Mouse (Mus musculus): Measurements from ENCODE around the gene Id1. TPM values are rescaled to one million over a fixed set of nuclear protein-coding genes. Genes with fewer than 3 reads are reported as not detected.

Id1 gene
- total RNA-seq (2023) = 10 to 100 TPM; 48.3 to 57.3 TPM

DNA sequence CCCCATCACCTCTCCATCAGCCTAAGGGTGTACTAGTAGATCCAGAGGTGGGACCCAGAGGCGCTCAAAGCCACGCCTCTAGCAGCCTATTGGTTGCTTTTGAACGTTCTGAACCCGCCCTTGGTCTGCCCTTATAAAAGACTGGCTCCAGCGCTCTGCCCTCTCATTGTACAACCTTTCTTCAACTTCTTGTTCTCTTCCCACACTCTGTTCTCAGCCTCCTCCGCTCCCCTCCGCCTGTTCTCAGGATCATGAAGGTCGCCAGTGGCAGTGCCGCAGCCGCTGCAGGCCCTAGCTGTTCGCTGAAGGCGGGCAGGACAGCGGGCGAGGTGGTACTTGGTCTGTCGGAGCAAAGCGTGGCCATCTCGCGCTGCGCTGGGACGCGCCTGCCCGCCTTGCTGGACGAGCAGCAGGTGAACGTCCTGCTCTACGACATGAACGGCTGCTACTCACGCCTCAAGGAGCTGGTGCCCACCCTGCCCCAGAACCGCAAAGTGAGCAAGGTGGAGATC lies at the start of gene Id1:
TSS of gene Id1 (plus strand) at position 162 of the 512 bp plus-strand sequence.

DNA sequence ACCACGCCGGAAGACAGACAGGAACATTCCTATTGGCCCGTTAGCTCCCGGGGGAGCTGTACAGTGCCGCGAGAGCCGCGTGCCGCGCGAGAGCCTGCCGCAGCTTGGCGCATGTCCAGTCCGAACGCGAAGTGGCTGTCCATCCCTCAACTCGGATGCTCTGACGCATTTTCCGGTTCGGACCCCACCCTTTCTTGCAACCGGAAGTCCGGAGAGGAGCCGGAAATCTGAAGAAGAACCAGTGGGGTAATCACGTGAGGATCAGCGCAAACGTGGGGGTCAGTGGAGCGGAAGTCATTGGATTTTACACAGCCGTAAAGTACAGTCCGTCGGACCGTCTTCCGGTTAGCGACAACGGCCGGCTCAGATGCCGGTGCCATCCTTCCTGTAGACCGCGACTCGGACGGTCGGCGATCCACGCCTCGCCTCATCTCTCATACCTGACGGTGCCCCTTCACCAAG lies 49.2 kb upstream of the Id1 start, which contains the start of gene Mcts2:
TSS of gene Mcts2 (plus strand) at position 230 of the 462 bp plus-strand sequence.

DNA sequence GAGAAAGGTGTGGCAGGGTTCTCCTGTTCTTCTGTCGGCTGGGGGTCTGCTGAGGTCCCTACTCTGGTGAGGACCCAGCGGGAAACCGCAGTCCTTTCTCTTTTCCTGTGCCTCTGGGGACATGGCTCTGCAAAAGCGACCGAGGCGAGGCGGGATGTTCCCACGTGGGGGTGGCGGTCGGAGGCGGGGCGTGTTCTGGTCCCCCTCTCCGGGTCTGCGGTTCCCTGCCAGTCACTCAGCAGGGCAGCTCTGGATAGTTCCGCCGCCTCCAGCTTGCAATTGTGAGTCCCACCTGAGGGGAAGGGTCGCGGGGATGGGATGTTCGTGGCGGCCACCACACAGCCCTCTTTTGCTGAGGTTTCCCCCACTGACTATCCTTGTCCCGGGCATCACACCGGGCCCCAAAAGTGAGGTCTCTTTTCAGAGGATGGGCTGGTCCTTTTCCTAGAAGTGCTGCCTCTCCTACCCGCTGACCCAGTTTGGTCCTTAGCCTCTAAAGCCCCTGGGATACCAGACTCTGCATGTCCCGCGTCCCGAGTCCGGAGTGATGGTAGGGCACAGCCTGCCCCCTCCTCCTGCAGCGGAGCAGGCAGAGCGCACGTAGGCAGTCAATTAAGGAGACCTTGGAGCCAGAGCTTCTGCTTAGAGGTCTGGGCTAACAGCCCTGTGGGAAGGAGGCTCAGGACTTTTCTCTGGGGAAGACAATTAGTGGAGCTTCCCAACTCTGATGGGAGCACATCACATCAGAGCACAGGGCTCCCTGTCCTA lies 18.1 kb downstream of the Id1 start, which contains the start of gene Cox4i2:
TSS of gene Cox4i2 (plus strand) at position 230 of the 768 bp plus-strand sequence.

Other genes with a start within 250 kb of the Id1 start
- not detected for gene Defb22, start 246.1 kb upstream of the Id1 start, total RNA-seq (2023)
- not detected for gene Defb26, start 224.6 kb upstream of the Id1 start, total RNA-seq (2023)
- not detected for gene Defb28, start 218.0 kb upstream of the Id1 start, total RNA-seq (2023)
- not detected for gene Defb29, start 196.2 kb upstream of the Id1 start, total RNA-seq (2023)
- not detected for gene Gm17416, start 166.9 kb upstream of the Id1 start, total RNA-seq (2023)
- gene Defb21, start 163.5 kb upstream of the Id1 start, total RNA-seq (2023) = not detected
- not detected for gene Defb19, start 155.9 kb upstream of the Id1 start, total RNA-seq (2023)
- not detected for gene Defb45, start 136.9 kb upstream of the Id1 start, total RNA-seq (2023)
- not detected for gene Defb36, start 131.9 kb upstream of the Id1 start, total RNA-seq (2023)
- 1 to 10 TPM in 1 of 2 experiments, not detected in 1; 1.7 TPM for gene Defb25, start 113.2 kb upstream of the Id1 start, total RNA-seq (2023)
- gene Rem1, start 109.3 kb upstream of the Id1 start, total RNA-seq (2023) = 10 to 100 TPM; 10.2 to 11.2 TPM
- gene H13, start 66.8 kb upstream of the Id1 start, total RNA-seq (2023) = 100 to 1,000 TPM; 132 to 147 TPM
- gene Mcts2, start 49.2 kb upstream of the Id1 start, total RNA-seq (2023) = 10 to 100 TPM; 13.8 to 15.9 TPM
- gene Cox4i2, start 17.9 kb downstream of the Id1 start, total RNA-seq (2023) = under 1 TPM; 0.51 to 0.93 TPM
- 10 to 100 TPM; 29.6 to 30.5 TPM for gene Bcl2l1, start 95.5 kb downstream of the Id1 start, total RNA-seq (2023)
- 10 to 100 TPM; 46.7 to 49.4 TPM for gene Tpx2, start 111.7 kb downstream of the Id1 start, total RNA-seq (2023)
- under 1 TPM in 1 of 2 experiments, not detected in 1; 0.15 TPM for gene Mylk2, start 175.1 kb downstream of the Id1 start, total RNA-seq (2023)
- not detected for gene Foxs1, start 197.0 kb downstream of the Id1 start, total RNA-seq (2023)
- not detected for gene Dusp15, start 215.4 kb downstream of the Id1 start, total RNA-seq (2023)
- not detected for gene Ttll9, start 226.2 kb downstream of the Id1 start, total RNA-seq (2023)

Data from neutrophil, adult 59 days (primary cell).